Mouse (Mus musculus) large intestine, adult 2 months (tissue): ENCODE measurements around the gene Exoc6b. TPM values are rescaled to one million over a fixed set of nuclear protein-coding genes. Genes with fewer than 3 reads are reported as not detected.
"Not testable (repeated sequence)": the region's sequence is repeated elsewhere in the genome, so short reads cannot be mapped to it uniquely, and the experiment has no call there.

Source experiments
- DNase-seq: peaks from one replicate; pipeline ENCODE4 v3.0.0-alpha.2; 2012; ENCODE audit warnings: low read depth, low spot score
- WGBS: fragments of 180-500 bp; shearing (Covaris S2); methylation state at CpG from one replicate; pipeline ENCODE4 v1.1.7; 2018; 5-methylcytosine and 5-hydroxymethylcytosine counted together
- polyA plus RNA-seq: library from polyadenylated mRNA; depleted of rRNA; stranded (reverse); fragments of >200 nt; gene quantifications from 2 replicates; pipeline ENCODE4 v1.2.3, GENCODE M21; 2012; rRNA removed

The Exoc6b gene
- 6.9 and 7.5 TPM in 2 replicates for polyA plus RNA-seq

DNA sequence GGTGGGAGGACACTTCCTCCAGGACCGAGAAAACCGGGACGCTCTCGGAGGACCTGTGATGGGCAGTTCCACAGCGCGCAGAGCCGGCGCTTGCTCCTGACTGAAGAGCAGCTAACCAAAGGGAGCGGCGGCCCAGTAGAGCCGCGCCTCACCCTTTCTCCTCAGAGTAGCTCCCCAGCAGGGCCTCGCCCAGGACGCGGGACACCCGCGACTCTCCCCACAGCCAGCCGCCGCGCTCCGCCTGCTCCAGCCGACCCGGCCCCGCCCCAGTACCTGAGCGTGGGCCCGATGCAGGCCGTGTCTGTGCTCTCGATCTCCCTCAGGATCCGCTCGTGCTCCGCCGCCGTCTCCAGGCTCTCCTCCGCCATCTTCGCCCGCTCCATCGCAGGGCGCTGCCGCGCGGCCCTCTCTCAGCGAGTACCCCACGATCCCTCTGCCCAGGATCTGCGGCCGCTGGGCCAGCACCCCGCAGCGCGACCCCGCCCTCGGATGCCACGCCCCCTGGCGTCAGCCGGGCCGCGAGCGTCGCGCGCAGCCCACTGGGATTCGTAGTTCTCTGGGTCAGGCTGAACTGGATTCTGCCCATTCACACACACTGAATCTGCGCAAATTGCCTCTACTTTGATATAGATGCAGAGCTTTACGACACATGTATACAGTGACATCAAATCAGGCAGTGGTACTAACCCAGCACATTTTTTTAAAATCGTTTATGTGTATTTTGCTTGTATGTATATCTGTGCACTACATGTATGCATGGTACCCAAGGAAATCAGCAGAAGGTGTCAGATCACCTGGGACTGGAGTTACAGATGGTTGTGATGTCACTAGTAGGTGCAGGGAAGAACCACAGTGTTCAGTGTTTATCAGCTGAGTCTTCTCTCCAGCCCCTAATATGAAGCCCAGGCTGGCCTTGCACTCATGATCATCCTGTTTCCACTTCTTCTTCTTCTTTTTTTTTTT is at the start of gene Exoc6b:
Exoc6b (minus strand) TSS at position 491 of the 963 bp plus-strand sequence.
- DNase-seq: peak; percentile 62

DNA sequence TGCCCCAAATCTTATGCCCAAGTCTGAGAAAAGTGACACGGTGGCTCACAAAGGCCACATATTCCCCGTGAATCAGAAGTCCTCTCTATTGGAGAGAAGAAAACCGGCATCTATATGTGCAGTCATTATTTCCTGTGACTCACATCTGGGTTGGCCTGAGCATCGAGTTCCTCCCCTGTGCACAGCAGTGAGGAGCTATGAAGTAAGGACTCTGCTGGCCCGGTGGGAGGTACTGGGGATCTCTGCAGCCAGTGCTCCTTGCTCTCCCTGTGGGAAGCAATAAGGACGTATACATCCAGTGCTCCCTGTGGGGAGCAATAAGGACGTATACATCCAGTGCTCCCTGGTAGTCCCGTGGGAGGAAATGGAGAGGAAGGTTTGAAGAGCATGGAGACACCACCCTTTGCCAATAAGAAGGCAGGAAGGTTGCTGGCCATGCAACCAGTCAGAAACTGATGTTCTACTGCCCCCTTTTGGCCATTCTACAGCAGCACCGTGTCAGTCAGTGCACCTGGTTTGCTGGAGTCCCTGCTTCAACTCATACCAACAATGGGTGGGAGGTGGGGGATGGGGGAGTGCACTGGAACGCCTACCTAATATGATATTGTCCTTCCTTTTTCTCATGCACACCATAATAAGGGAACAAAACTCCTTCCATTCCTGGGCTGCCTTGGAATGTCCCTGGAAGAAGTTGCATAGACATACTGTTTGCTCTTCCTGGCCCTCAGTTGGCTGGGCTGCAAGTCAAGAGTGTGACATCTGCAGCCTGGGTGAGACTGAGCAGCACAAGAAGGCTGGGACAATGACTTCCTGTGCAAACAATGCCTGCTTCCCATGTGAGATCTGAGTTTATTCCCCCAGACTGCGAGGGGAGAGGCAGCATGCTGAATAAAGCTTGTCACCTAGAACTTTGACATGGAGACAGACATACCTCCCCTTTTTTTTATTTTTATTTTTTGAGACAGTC is 48.5 kb upstream of the Exoc6b start:
- 31% methylated on average over 11 of the region's 11 CpGs for WGBS
- DNase-seq: peak; percentile 28

More for the DNA sequence above, at the start of gene Exoc6b:
- WGBS: under 1% methylated on average over 61 of the region's 63 CpGs

GRCm38 (mm10) chr6:85105033-85105615 is 35.8 kb upstream of the Exoc6b start:
- DNase-seq: no peak
- WGBS: 85% methylated on average over 10 of the region's 10 CpGs

DNA sequence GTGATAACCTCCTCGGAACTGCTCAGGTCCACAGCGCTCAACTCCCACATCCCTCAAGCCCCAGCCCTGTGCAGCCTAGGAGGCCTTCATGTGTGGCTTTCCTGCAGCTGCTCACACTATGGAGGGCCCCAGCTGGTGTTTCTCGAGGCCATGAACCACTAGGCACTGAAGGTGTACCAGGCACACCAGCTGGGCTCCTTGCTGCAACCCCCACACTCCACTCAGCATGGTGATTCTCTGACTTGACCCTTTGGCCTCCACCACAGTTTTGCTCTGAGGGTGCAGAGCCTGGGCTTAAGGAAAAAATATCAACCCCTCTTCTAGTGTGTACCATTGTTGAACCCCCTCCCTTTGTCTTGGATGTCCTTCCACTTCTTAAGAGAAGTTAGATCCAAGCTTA is 34.0 kb upstream of the Exoc6b start:
- WGBS: 84% methylated on average over 3 of the region's 3 CpGs
- no peak for DNase-seq

DNA sequence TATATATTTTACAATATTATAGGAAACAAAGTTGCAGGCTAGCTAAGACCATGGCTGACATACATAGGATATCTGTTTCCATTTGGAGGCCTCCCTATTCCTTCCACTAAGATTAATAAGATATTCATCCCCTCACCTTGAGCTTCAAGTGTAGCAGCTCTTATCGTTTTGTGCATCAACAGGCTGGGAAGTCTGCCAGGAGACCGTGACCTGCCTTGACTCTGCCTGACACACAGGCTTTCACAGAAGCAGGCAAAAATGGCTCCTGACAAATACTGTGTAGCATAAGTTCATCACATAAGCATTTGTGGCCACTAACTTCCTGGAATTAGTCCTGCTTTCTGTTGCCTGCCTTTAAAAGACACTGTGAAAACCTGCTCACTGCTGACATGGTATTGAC is 27.1 kb upstream of the Exoc6b start:
- WGBS: 33% methylated on average over 2 of the region's 2 CpGs
- DNase-seq: no peak

- DNase-seq: peak; percentile 52
- 21% methylated on average over 4 of the region's 4 CpGs for WGBS
Observed at GRCm38 (mm10) chr6:85087425-85087824, 18.1 kb upstream of the Exoc6b start.

GRCm38 (mm10) chr6:85086645-85087044 is 17.3 kb upstream of the Exoc6b start:
- 58% methylated on average over 3 of the region's 3 CpGs for WGBS
- DNase-seq: no peak

- WGBS: 86% methylated on average over 29 of the region's 29 CpGs
- not testable (repeated sequence) for DNase-seq
Observed at GRCm38 (mm10) chr6:85076179-85076720, 6.9 kb upstream of the Exoc6b start.

DNA sequence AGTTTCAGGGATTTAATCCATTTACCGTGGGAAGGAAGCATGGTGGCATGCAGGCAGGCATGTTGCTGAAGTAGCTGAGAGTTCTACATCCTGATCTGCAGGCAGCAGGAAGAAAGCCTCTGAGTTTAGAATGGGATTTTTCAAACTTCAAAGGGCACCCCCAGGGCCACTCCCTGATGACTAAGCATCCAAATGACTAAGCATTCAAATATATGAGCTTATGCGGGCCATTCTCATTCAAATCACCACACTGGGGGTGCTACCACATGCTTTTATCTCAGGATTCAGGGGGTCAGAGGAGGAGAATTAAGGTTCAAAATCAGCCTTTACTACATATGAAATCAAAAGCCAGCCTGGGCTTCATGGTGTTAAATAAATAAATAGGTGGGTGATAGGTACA is 5.7 kb upstream of the Exoc6b start:
- 6% methylated on average over 2 of the region's 2 CpGs for WGBS

DNA sequence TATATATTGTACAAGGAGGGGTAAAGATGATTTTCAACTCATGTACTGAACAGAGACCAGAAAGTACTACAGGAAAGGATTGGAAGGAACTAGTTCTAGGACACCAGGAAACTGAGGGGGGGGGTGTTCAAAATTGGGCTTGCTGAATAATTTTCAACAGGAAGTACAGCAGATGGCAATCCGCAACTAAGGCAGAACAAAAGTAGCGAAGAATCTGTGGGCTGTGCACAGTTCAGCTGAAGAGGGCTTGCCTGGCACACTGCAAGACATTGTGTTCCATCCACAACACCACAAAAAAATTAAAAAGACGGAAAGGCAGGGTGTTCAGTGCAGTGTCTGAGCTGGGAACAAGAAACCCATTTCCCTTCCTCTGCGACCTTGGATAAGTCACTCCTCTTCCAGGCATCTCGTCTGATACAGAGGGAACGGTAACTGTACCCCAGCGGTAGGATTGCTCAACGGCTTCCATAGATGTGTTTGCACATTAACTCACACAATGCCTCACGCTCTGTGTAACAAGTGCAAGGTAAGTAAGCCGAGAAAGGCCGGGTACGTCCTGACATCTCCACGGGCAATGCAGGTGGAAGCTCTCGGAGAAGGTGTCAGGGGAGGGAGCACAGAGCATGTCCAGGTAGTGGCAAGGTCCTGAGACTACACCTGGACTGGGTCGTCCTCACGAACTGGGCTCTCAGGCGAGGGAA is 841 bp downstream of the Exoc6b start:
- 2% methylated on average over 17 of the region's 17 CpGs for WGBS

More for the DNA sequence above, 5.7 kb upstream of the Exoc6b start:
- DNase-seq: no peak

DNA sequence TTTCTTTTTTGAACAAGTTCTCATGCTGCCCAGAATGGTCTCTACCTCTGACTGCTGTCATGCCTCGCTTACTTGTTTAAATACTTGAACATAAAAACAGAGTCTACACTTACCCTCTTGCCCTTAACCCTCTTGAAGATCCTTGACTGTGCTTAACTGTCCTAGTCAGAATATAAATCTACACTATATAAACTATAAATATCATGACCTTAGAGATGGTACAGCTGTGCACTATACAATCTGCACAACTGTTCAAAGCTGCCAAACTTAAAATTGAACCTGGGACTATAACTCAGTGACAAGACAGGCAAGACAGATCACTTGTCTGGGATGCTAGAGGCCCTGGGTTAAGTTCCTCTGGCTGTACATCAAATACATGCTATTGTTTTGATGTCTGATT is 11.7 kb downstream of the Exoc6b start:
- 83% methylated on average over 1 of the region's 1 CpGs for WGBS
- DNase-seq: no peak

More for the DNA sequence above, 841 bp downstream of the Exoc6b start:
- DNase-seq: no peak

DNA sequence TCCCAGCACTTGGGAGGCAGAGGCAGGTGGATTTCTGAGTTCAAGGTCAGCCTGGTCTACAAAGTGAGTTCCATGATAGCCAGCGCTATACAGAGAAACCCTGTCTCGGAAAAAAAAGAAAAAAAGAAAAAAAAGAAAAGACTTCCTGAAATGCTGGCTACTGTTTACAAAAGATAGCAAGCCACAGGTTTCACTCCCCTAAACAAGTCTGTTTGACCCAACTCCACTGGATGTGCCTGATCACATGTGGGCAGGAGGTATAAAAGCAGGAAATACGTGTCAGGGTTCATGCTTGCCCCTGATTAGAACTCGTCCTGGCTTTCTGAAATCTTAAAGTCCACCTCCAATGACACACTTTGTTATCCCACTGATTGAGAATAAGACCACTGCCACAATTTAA is 18.2 kb downstream of the Exoc6b start:
- DNase-seq: no peak
- 89% methylated on average over 4 of the region's 4 CpGs for WGBS

- 90% methylated on average over 3 of the region's 3 CpGs for WGBS
- DNase-seq: no peak
Observed at GRCm38 (mm10) chr6:85046531-85046930, 22.8 kb downstream of the Exoc6b start.

DNA sequence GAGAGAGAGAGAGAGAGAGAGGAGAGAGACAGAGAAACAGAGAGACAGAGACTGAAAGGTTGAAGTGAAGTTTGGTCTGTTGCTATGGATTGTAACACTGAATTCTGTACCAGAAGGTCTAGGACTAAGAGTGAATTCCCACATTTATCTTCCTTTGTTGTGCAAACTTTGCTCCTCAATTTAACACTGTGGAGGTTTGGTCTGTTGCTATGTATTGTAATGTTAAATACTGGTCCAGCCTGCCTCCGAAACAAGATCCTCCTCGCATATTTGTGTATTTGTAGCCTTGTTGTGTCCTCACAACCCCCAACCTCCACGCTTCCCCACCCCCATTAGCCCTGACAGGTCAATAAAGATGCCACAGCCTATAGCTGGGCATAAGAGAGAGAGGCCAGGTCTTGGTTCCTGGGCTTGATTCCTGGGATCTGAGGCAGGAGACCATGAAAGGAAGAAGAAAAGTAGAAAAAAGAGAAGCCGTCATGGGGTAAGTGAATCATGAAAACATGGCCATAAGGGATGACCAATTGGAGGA is 24.6 kb downstream of the Exoc6b start:
- DNase-seq: no peak
- 86% methylated on average over 4 of the region's 4 CpGs for WGBS

DNA sequence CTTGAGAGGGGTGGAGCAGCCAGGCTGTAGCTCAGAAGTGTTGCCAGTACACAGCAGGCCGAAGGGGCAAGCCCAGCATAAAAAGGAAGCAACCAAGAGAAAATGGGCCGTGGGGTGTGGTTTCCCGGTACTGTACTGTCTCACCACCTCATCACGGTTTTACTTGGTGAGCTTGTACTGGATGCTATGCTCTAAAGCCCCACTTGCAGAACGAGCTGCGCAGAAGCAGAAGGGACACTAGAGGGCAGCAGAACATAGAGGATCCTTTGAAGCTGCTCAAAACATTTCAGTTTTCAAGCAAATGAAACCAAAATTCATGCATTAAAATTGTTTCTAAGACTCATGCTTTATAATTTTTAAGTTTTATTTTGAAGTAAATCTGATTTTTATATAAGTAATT is 31.6 kb downstream of the Exoc6b start:
- DNase-seq: peak; percentile 31
- 3% methylated on average over 6 of the region's 6 CpGs for WGBS

DNA sequence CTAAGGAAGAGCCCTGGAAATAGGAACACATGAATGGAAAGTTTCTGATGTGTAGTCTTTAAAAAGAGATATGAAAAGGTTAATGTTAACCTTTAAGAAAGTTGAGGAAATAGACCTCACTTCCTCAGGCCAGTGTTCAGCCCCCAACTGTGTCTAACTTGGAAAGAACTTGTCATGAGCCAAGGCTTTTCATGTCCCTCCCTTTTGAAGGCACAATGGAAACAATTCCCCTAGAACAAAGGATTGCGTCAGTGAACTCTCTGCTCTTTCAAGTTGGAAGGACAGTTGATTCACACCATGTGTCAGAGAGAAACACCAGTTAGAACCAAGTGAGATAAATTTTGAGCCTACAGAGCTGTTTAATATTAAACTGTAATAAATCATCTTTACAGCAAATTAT is 39.6 kb downstream of the Exoc6b start:
- 71% methylated on average over 1 of the region's 1 CpGs for whole genome bisulfite sequencing
- no peak for DNase-seq

DNA sequence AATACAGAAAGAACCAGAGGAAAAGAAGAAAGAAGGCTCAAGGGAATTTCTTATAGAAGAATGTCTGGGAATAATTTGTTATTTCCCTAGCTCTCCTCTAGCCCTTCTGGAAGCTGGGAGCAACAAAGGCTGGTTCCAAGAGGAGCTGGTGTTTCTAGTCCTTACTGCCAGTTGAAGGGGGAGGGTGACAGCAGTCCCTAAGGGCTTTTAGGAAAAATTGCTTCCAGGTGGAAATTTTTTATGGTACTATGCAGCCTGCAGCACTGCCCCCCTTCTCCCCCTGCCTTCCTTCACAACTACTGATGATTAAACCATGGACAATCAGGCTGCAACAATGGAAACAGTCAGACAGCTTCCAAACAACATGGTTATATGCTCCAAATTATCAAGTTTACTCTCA is 44.9 kb downstream of the Exoc6b start:
- no peak for DNase-seq

GRCm38 (mm10) chr6:85017011-85017410 is 52.3 kb downstream of the Exoc6b start:
- WGBS: 24% methylated on average over 2 of the region's 2 CpGs
- no peak for DNase-seq

GRCm38 (mm10) chr6:85013906-85014305 is 55.4 kb downstream of the Exoc6b start:
- DNase-seq: no peak
- 96% methylated on average over 2 of the region's 2 CpGs for WGBS
